Mouse (Mus musculus): ENCODE data around the gene Rell1.

DNA sequence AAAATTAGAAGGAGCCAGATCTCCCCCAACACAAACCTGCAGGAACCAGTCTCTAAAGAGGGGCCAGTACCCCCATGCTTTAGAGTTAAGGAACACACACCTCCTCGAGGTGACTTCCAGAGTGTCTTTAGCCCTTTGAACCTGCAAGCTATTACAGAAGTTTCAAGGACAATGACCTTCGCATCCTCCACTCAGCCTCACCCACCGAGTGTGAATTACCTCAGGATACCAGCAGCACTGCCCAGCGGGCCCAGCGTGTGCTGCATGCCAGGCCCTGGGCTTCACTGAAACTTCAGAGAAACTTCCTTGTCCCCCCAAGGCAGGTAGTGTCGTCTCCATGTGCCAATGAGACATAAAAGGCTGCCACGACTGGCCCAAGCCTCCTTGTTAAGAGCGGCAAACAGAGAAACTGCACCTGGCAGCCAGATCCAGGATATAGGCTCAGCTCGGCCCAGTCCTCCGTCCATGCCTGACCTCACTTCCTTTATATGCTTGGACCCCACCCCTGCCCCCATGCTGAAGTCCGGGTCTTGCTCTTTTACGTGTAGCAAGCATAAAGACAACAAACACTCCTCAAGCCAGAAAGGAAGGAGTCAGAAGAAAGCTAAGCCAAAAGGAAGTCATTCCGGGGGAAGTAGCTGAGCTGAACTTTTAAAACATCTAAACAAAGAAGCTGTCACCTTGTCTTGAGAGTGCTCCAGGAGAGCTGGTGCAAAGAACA, 45.2 kb downstream of the Rell1 start:
- no peak for TF ChIP-seq CTCF (IDR thresholded peaks at IDR 0.05; ENCODE audit: borderline replicate concordance, insufficient read depth, low read depth, low read length)
- TF ChIP-seq POLR2A (IDR thresholded peaks at IDR 0.05; ENCODE audit: borderline replicate concordance, insufficient read depth, low read length) = no peak

Measured in cerebellum, adult 2 months (tissue).